8 mouse cellular contexts compared by ENCODE assay signal in genomic region chr12:112145211-112145874, GRCm38 (mm10). TPM values are rescaled to one million over a fixed set of nuclear protein-coding genes. Genes with fewer than 3 reads are reported as not detected.
A peak's percentile ranks its signal among the peaks of the same experiment; 100 is the strongest.
DNase-seq lines count a peak whose midpoint lies in the region; ATAC-seq lines count a peak whose summit lies in the region.

No protein-coding gene starts in this region.

- peaks cover 72% of the 10 kb centered on the region for H3K4me1 ChIP-seq in hindbrain, embryonic 12.5 days
- peaks cover 22% of the 10 kb centered on the region for H3K4me1 ChIP-seq in lung, embryonic 16.5 days (replicated peaks; ENCODE audit: control insufficient read depth, insufficient read depth, low read length)

- H3K9ac ChIP-seq in hindbrain, embryonic 12.5 days = peak overlapping the region; percentile 70
- no peak overlapping the region for H3K9ac ChIP-seq in lung, embryonic 16.5 days (ENCODE audit: low read length)

- H3K27me3 ChIP-seq in hindbrain, embryonic 12.5 days = peaks cover 85% of the 10 kb centered on the region
- peaks cover 62% of the 10 kb centered on the region for H3K27me3 ChIP-seq in lung, embryonic 16.5 days (ENCODE audit: control insufficient read depth, insufficient read depth, low read depth, low read length)

- ATAC-seq in hindbrain, embryonic 12.5 days (ENCODE audit: low FRiP score) = peak; percentile 71
- peak; percentile 59 for ATAC-seq in lung, embryonic 16.5 days (ENCODE audit: low read depth)

- peak overlapping the region; percentile 56 for H3K4me3 ChIP-seq in hindbrain, embryonic 12.5 days
- H3K4me3 ChIP-seq in lung, embryonic 16.5 days (ENCODE audit: low read length) = peak overlapping the region; percentile 60

- H3K4me2 ChIP-seq in hindbrain, embryonic 12.5 days (replicated peaks) = peak overlapping the region; percentile 95
- peak overlapping the region; percentile 88 for H3K4me2 ChIP-seq in lung, embryonic 16.5 days (ENCODE audit: low read depth, low read length)

- no peaks in the 10 kb centered on the region for H3K9me3 ChIP-seq in hindbrain, embryonic 12.5 days (replicated peaks)
- no peaks in the 10 kb centered on the region for H3K9me3 ChIP-seq in lung, embryonic 16.5 days (ENCODE audit: control insufficient read depth, low read length)

- DNase-seq in NIH3T3 (ENCODE audit: low read depth) = peak; percentile 72
- DNase-seq in cerebellum, adult 9-10 months = peak; percentile 74
- peak; percentile 60 to 84 for DNase-seq in frontal cortex, postnatal 14 days (ENCODE audit: low spot score in 2 of 2)
- peak; percentile 90 to 92 for DNase-seq in layer of hippocampus, postnatal 10 days (ENCODE audit: low spot score in 2 of 2)
- DNase-seq in ovary, postnatal 36 days (ENCODE audit: low spot score) = peak; percentile 86
- DNase-seq in thymus, postnatal 14 days = peak; percentile 74

- no peaks in the 10 kb centered on the region for H3K36me3 ChIP-seq in hindbrain, embryonic 12.5 days
- no peaks in the 10 kb centered on the region for H3K36me3 ChIP-seq in lung, embryonic 16.5 days (ENCODE audit: control insufficient read depth, insufficient read depth, low read length)

- under 1% methylated on average over 37 of the region's 37 CpGs for WGBS in hindbrain, embryonic 12.5 days
- 1% methylated on average over 37 of the region's 37 CpGs for WGBS in lung, embryonic 16.5 days

- H3K27ac ChIP-seq in hindbrain, embryonic 12.5 days = 0 out of 2 replicates have a peak overlapping the region, but pooled peaks have one; percentile 55
- H3K27ac ChIP-seq in lung, embryonic 16.5 days (ENCODE audit: low read length) = no peak overlapping the region

RNA-seq across cellular contexts. Expression of gene Kif26a, which starts 0.7 kb away (rescaled TPM):
- polyA plus RNA-seq in hindbrain, embryonic 12.5 days (2016; fragmentation: Nextera tagmentation; extraction: Ambion mirVana) = 5.0 and 5.1 TPM in 2 replicates
- 10 to 100 TPM in 1 of 2 experiments, 1 to 10 TPM in 1; 7.6 to 10.0 TPM for total RNA-seq in layer of hippocampus, postnatal 10 days (2021)
- 3.0 and 3.1 TPM in 2 replicates for polyA plus RNA-seq in lung, embryonic 16.5 days (2015; fragmentation: Nextera tagmentation; extraction: Ambion mirVana)

RNA-seq across cellular contexts. Expression of gene Aspg, which starts 38.9 kb away (rescaled TPM):
- polyA plus RNA-seq in hindbrain, embryonic 12.5 days (2016; fragmentation: Nextera tagmentation; extraction: Ambion mirVana) = 0.66 and 1.2 TPM in 2 replicates
- total RNA-seq in layer of hippocampus, postnatal 10 days (2021) = 1 to 10 TPM; 1.5 to 2.7 TPM
- 2.5 and 3.2 TPM in 2 replicates for polyA plus RNA-seq in lung, embryonic 16.5 days (2015; fragmentation: Nextera tagmentation; extraction: Ambion mirVana)
